Mouse (Mus musculus) frontal cortex, adult 2 months (tissue): ENCODE data around the gene Trp73. TPM values are rescaled to one million over a fixed set of nuclear protein-coding genes. Genes with fewer than 3 reads are reported as not detected.
A peak's percentile ranks its signal among the peaks of the same experiment; 100 is the strongest.

Experiments
- DNase-seq, 2 experiments: peaks; one replicate each; pipeline ENCODE4 v3.0.0; 2022; ENCODE audit warnings: low spot score in 1 of 2; ENCODE audit errors: extremely low spot score in 1 of 2
- polyA plus RNA-seq: library from polyadenylated mRNA; depleted of rRNA; stranded (reverse); fragments of >200 nt; gene quantifications from 2 replicates; pipeline ENCODE4 v1.2.3, GENCODE M21; 2012

The Trp73 gene
- polyA plus RNA-seq, 1 experiment: 1.3 TPM

DNA sequence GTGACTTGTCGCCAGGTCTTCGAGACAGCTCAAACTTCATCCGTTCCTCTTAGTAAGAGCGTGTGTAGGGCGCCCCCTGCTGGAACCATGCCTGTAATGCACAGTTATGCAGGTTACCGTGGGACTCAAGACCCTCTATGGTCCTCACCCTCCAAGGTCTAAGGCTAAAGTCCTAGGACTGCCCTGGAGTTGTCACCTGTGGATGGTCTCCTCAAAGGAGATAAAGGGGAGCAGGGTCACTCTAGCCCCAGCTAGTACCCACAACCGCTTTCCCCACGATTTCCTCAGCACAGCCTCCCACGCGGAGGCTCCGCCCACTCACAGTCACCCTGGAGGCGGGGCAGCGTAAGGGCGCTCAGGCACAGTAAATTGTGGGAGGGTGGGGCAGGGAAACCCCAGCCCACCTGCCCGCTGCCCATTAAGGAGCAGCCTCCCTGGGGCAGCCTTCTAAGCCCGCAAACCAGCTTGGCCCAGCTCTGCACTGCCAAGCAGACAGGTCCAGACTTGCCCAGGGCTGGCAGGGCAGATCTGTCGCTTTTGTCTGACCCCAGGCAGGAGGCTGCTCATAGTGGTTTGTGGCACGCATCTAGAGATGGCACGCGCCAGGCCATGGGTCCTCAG, 34.5 kb downstream of the Trp73 start:
- DNase-seq: peak in 1 of 2 experiments; percentile 79

DNA sequence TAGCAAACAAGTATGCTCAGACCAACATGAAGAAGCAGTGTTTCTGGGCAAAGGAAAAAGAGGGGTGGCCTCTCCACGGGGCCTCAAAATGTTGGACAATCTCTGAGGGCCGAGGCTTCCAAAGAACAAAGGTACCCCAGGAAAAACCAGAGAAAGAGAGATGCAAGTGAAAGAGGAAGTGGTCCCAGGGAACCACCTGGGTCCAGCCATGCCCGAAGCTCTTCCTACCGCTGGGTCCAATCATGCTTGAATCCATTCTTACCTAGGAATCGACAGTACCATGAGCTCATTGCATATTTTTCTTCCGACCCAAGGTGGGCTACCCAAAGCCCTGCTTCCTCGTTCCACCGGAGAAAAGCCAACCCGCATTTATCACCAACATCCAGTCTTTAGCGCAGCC, 36.1 kb downstream of the Trp73 start:
- no peak for DNase-seq

- no peak for DNase-seq
Measured at GRCm38 (mm10) chr4:154103386-154103785, 36.6 kb downstream of the Trp73 start.

GRCm38 (mm10) chr4:154099361-154099760, 40.6 kb downstream of the Trp73 start:
- DNase-seq: no peak

GRCm38 (mm10) chr4:154096111-154096510, 43.9 kb downstream of the Trp73 start:
- DNase-seq: no peak

- DNase-seq: peak in 1 of 2 experiments; percentile 66
Measured at GRCm38 (mm10) chr4:154093210-154093609, 46.8 kb downstream of the Trp73 start.

- no peak for DNase-seq
Measured at GRCm38 (mm10) chr4:154091356-154091755, 48.7 kb downstream of the Trp73 start.

GRCm38 (mm10) chr4:154089205-154089604, 50.8 kb downstream of the Trp73 start:
- no peak for DNase-seq

DNA sequence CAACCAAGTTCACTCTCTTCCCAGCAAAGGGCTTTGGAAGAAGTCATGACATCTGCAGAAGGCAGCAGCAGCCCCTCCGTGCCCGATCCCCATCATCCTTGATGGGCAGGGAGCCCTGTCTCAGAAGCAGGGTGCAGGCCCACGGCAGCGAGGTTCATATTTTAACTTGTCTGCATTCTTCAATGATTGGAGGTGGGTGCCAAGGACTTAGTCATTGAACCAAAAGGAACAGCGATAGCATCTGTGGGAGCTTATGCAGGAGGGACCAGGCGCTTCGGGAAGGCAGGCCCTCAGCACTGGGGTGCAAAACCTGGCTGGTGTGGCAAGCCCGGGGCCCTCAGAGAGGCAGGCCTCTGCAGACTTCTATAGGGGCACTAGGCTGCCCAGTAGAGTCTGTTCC, 53.6 kb downstream of the Trp73 start:
- peak in 1 of 2 experiments; percentile 42 for DNase-seq

DNA sequence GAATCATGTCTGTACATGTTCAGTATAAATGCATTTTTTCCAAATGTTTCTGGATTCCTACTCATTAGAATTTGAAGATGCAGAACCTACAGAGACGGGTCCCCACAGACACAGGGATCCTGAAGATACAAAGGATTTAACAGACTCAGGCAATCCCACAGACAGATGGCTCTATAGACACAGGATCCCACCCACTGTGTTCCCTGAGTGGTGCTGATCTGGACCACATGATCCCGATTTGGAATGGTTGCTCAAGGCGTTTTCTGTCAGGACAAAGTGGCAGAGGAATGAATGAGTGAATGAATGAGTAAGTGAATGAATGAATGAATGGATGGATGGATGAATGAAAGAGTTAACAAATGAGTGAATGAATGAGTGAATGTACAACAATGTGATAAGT, 54.2 kb downstream of the Trp73 start:
- DNase-seq: peak in 1 of 2 experiments; percentile 54

DNA sequence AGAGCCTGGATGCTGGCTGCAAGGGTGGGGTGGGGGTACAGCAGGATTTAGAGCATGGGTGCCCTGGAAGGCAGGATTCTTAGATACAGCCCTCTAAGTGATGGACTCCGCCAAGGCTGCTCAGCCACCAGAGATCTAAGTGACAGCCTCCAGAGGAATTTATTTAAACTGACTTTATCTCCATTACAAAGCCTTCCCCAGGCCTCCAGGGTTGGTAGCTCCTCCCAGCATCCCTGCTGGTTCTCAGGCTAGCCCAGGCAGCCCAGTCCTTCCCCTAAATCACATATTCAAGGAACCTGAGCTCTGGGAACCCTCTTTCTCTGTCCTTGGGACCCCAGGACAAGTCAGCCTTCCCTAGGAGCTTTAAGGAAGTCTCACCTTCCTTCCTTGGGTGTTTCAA, 58.0 kb downstream of the Trp73 start:
- no peak for DNase-seq

GRCm38 (mm10) chr4:154081021-154081420, 59.0 kb downstream of the Trp73 start:
- DNase-seq: no peak

GRCm38 (mm10) chr4:154080211-154080610, 59.8 kb downstream of the Trp73 start:
- DNase-seq: peak in 1 of 2 experiments; percentile 65

- no peak for DNase-seq
Measured at GRCm38 (mm10) chr4:154071941-154072340, 68.1 kb downstream of the Trp73 start.

GRCm38 (mm10) chr4:154071521-154071920, 68.5 kb downstream of the Trp73 start:
- DNase-seq: no peak

DNA sequence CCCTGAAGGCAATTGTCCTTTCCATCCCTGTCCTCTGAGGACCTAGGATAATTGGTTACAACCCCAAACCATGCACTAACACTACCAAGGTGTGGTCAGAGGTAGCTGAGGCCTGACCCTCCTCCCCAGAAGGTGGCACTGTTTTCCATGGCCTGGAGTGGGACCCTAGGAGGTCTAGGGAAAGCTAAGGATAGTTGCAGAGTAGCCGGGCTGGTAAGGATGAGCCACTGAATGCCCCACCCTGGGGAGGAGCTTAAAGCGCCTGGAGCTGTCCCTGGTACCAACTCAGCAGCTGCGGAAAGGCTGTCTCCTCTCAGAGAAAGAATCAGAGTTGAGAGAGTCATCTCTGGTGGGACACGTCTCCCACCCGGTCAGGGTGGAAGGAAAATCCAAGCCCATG, 69.1 kb downstream of the Trp73 start:
- DNase-seq: no peak

- DNase-seq: peak; percentile 13 to 64
Measured at GRCm38 (mm10) chr4:154064827-154065773, 74.9 kb downstream of the Trp73 start.

GRCm38 (mm10) chr4:154057696-154058095, 82.3 kb downstream of the Trp73 start:
- no peak for DNase-seq

DNA sequence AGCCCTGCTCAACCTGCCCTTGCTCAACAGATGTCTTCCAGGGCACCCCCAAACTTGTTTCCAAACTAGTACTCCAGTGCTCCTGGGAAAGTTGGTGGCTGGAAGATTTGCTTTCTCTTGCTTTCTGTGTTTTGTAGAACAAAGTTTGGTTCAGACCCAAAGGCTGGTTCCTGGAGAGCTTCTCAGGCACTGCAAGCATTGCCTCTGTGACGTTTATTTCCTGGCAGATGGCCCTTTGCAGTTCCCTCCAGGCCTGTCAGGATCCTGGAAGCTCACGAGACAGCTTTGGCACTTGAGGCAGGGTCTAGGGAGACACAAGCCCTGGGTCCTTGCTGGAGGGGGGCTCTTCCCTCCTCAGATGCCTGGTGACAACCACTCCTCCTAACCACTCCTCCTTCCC, 83.3 kb downstream of the Trp73 start:
- no peak for DNase-seq

DNA sequence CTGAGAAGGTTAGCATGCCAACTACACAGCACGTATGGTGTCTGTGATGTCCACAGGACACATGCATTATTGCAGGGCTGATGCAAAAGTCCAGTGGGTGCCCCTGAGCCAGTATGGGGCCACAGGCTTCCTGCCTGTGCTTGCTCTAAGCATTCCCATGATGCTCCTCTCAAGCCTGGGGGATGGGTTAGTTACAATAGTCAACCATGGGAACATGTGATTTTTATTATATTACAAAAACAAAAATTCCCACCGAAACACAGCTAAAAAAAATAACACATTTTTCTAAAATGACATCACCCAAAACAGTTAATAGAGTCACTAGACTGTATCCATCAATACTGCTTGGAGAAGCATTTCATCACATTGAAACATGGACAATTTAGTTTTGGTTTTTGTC, 84.0 kb downstream of the Trp73 start:
- DNase-seq: no peak

- DNase-seq: no peak
Measured at GRCm38 (mm10) chr4:154055482-154055881, 84.5 kb downstream of the Trp73 start.

GRCm38 (mm10) chr4:154053065-154053464, 86.9 kb downstream of the Trp73 start:
- DNase-seq: no peak
